22 mouse cellular contexts compared by ENCODE assay signal in the genomic region with DNA sequence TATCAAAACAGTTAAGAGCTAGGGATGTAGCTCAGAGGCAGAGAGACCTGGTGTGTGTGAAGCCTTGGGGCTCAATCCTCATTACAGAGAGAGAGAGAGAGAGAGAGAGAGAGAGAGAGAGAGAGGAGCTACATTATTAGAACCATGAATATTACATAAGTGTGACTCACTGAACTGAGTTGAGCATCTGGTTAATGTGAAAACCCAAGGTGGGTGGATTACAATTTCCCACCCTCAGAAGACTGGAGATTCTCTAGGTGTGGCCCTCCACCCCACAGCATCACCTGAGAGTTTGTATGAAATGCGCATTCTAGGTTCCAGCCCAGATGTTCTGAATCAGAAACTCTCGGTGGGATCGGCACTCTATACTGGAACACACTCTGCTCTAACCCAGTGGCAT.
"Had no signal": no experiment of that assay in that cellular context is flagged by ENCODE, and none has a peak within 500 bp of the region (broad histone marks: within the 10 kb centered on the region; RNA-seq: fewer than 3 reads in every experiment).

No protein-coding gene starts in this region.

- H3K4me3 ChIP-seq: kidney, embryonic 15.5 days; liver, embryonic 13.5 days; neural tube, embryonic 12.5 days; neural tube, embryonic 15.5 days; stomach, embryonic 15.5 days had no signal

- H3K4me2 ChIP-seq: kidney, embryonic 15.5 days; liver, embryonic 13.5 days; midbrain, embryonic 11.5 days; neural tube, embryonic 12.5 days; neural tube, embryonic 15.5 days; stomach, embryonic 15.5 days had no signal

- H3K27me3 ChIP-seq: kidney, embryonic 15.5 days; liver, embryonic 13.5 days; neural tube, embryonic 12.5 days; neural tube, embryonic 15.5 days; stomach, embryonic 15.5 days had no signal

- H3K9ac ChIP-seq: kidney, embryonic 15.5 days; liver, embryonic 13.5 days; neural tube, embryonic 12.5 days; neural tube, embryonic 15.5 days; stomach, embryonic 15.5 days had no signal

- H3K9me3 ChIP-seq: kidney, embryonic 15.5 days; liver, embryonic 13.5 days; neural tube, embryonic 12.5 days; neural tube, embryonic 15.5 days; stomach, embryonic 15.5 days had no signal

- H3K36me3 ChIP-seq: kidney, embryonic 15.5 days; liver, embryonic 13.5 days; neural tube, embryonic 12.5 days; neural tube, embryonic 15.5 days; stomach, embryonic 15.5 days had no signal

- H3K4me1 ChIP-seq: liver, embryonic 13.5 days; neural tube, embryonic 12.5 days; stomach, embryonic 15.5 days had no signal

- DNase-seq: kidney, adult 11 months; kidney, adult 8-10 months; kidney, postnatal 10 days; kidney, postnatal 36 days; layer of hippocampus, adult 9-11 months; left cerebral cortex, postnatal 4 days; liver, embryonic 13.5 days; lung, adult 2 months; lung, postnatal 14 days; lung, postnatal 4 days; midbrain, embryonic 14.5 days; retina, postnatal 1 day; right cerebral cortex, postnatal 25 days; spleen, adult 18-20 months; thymus, adult 2 months; thymus, postnatal 14 days; thymus, postnatal 4 days had no signal

- H3K27ac ChIP-seq: kidney, embryonic 15.5 days; liver, embryonic 13.5 days; neural tube, embryonic 12.5 days; neural tube, embryonic 15.5 days; stomach, embryonic 15.5 days had no signal
